Mouse (Mus musculus) NIH3T3 (cell line): ENCODE results near the gene Sf3b1.
"Not testable (repeated sequence)": the region's sequence is repeated elsewhere in the genome, so short reads cannot be mapped to it uniquely, and the experiment has no call there.

ENCODE experiments used
- DNase-seq: peaks from one replicate; pipeline ENCODE4 v3.0.0-alpha.2; 2012; ENCODE audit warnings: low read depth

Sf3b1 gene

GRCm38 (mm10) chr1:55027253-55027801 lies at the start of gene Sf3b1:
Gene Sf3b1, minus strand, starts transcription at chr1:55027481.
- DNase-seq, result peak; percentile 99

- DNase-seq, result no peak
Observed at GRCm38 (mm10) chr1:55076395-55076743, 49.1 kb upstream of the Sf3b1 start.

GRCm38 (mm10) chr1:55075652-55076394 lies 48.5 kb upstream of the Sf3b1 start:
- no peak for DNase-seq

GRCm38 (mm10) chr1:55074757-55075156 lies 47.5 kb upstream of the Sf3b1 start:
- DNase-seq, result no peak

GRCm38 (mm10) chr1:55072328-55072727 lies 45.0 kb upstream of the Sf3b1 start:
- not testable (repeated sequence) for DNase-seq

- no peak for DNase-seq
Observed at GRCm38 (mm10) chr1:55061772-55062171, 34.5 kb upstream of the Sf3b1 start.

GRCm38 (mm10) chr1:55061099-55061498 lies 33.8 kb upstream of the Sf3b1 start:
- no peak for DNase-seq

- not testable (repeated sequence) for DNase-seq
Observed at GRCm38 (mm10) chr1:55058383-55058782, 31.1 kb upstream of the Sf3b1 start.

- no peak for DNase-seq
Observed at GRCm38 (mm10) chr1:55055322-55056115, 28.2 kb upstream of the Sf3b1 start.

GRCm38 (mm10) chr1:55053596-55053995 lies 26.3 kb upstream of the Sf3b1 start:
- DNase-seq, result no peak

GRCm38 (mm10) chr1:55053005-55053404 lies 25.7 kb upstream of the Sf3b1 start:
- peak; percentile 90 for DNase-seq

GRCm38 (mm10) chr1:55052355-55052953 lies 25.2 kb upstream of the Sf3b1 start, which contains the start of gene Coq10b:
Gene Coq10b, plus strand, starts transcription at chr1:55052770.
- peak; percentile 100 for DNase-seq

- DNase-seq, result no peak
Observed at GRCm38 (mm10) chr1:55051671-55052070, 24.4 kb upstream of the Sf3b1 start.

- peak; percentile 75 for DNase-seq
Observed at GRCm38 (mm10) chr1:55048841-55049587, 21.7 kb upstream of the Sf3b1 start.

- DNase-seq, result no peak
Observed at GRCm38 (mm10) chr1:55043164-55043563, 15.9 kb upstream of the Sf3b1 start.

GRCm38 (mm10) chr1:55042246-55042645 lies 15.0 kb upstream of the Sf3b1 start:
- peak; percentile 18 for DNase-seq

GRCm38 (mm10) chr1:55041691-55042090 lies 14.4 kb upstream of the Sf3b1 start:
- no peak for DNase-seq

GRCm38 (mm10) chr1:55039944-55040343 lies 12.7 kb upstream of the Sf3b1 start:
- DNase-seq, result no peak

GRCm38 (mm10) chr1:55031026-55031779 lies 3.9 kb upstream of the Sf3b1 start:
- DNase-seq, result no peak

- DNase-seq, result no peak
Observed at GRCm38 (mm10) chr1:55029446-55029845, 2.2 kb upstream of the Sf3b1 start.
